24 mouse cellular contexts compared by ENCODE assay signal in genomic region chr4:5486786-5487185, GRCm38 (mm10).
DNase-seq lines count a peak whose midpoint lies in the region; ATAC-seq and TF ChIP-seq lines count a peak whose summit lies in the region.
"Had no signal": no experiment of that assay in that cellular context is flagged by ENCODE, and none has a peak within 500 bp of the region (broad histone marks: within the 10 kb centered on the region; RNA-seq: fewer than 3 reads in every experiment).

No protein-coding gene starts in this region.

- no peak overlapping the region for H3K27ac ChIP-seq in lung, embryonic 16.5 days (ENCODE audit: low read length)
- H3K27ac ChIP-seq in lung, postnatal 0 days (ENCODE audit: low read length), result no peak overlapping the region
- H3K27ac ChIP-seq: forebrain, embryonic 10.5 days; forebrain, embryonic 13.5 days; gastrocnemius, adult 2 months; heart, adult 2 months; heart, embryonic 10.5 days; hindbrain, embryonic 12.5 days; hindbrain, embryonic 15.5 days had no signal

- 26% methylated on average over 2 of the region's 2 CpGs for WGBS in lung, embryonic 16.5 days
- 34% methylated on average over 2 of the region's 2 CpGs for WGBS in lung, postnatal 0 days

- H3K4me1 ChIP-seq in lung, embryonic 16.5 days (replicated peaks; ENCODE audit: control insufficient read depth, insufficient read depth, low read length), result no peaks in the 10 kb centered on the region
- no peaks in the 10 kb centered on the region for H3K4me1 ChIP-seq in lung, postnatal 0 days (ENCODE audit: insufficient read depth, low read depth, low read length)
- H3K4me1 ChIP-seq: forebrain, embryonic 10.5 days; forebrain, embryonic 13.5 days; heart, embryonic 10.5 days; hindbrain, embryonic 12.5 days; hindbrain, embryonic 15.5 days had no signal

- H3K27me3 ChIP-seq in lung, embryonic 16.5 days (ENCODE audit: control insufficient read depth, insufficient read depth, low read depth, low read length), result no peaks in the 10 kb centered on the region
- no peaks in the 10 kb centered on the region for H3K27me3 ChIP-seq in lung, postnatal 0 days (replicated peaks; ENCODE audit: insufficient read depth, low read length)
- H3K27me3 ChIP-seq: forebrain, embryonic 13.5 days; hindbrain, embryonic 12.5 days; hindbrain, embryonic 15.5 days had no signal

- no peak for TF ChIP-seq CTCF in lung, postnatal 0 days (IDR thresholded peaks at IDR 0.05)

- no peaks in the 10 kb centered on the region for H3K36me3 ChIP-seq in lung, embryonic 16.5 days (ENCODE audit: control insufficient read depth, insufficient read depth, low read length)
- no peaks in the 10 kb centered on the region for H3K36me3 ChIP-seq in lung, postnatal 0 days (ENCODE audit: insufficient read depth, low read length)
- H3K36me3 ChIP-seq: forebrain, embryonic 10.5 days; heart, embryonic 10.5 days; hindbrain, embryonic 12.5 days; hindbrain, embryonic 15.5 days had no signal

- peak; percentile 88 for ATAC-seq in lung, embryonic 16.5 days (ENCODE audit: low read depth)
- peak; percentile 64 for ATAC-seq in lung, postnatal 0 days
- ATAC-seq: CD4-positive, CD25-positive, alpha-beta regulatory T cell, adult 4 months; forebrain, embryonic 13.5 days; forebrain, embryonic 16.5 days had no signal

- H3K9me3 ChIP-seq in lung, embryonic 16.5 days (ENCODE audit: control insufficient read depth, low read length), result no peaks in the 10 kb centered on the region
- H3K9me3 ChIP-seq in lung, postnatal 0 days (ENCODE audit: low read length), result no peaks in the 10 kb centered on the region
- H3K9me3 ChIP-seq: forebrain, embryonic 10.5 days; forebrain, embryonic 13.5 days; heart, embryonic 10.5 days; hindbrain, embryonic 12.5 days; hindbrain, embryonic 15.5 days had no signal

- H3K4me2 ChIP-seq in lung, embryonic 16.5 days (ENCODE audit: low read depth, low read length), result no peak overlapping the region
- H3K4me2 ChIP-seq in lung, postnatal 0 days (replicated peaks; ENCODE audit: low read depth, low read length), result no peak overlapping the region
- H3K4me2 ChIP-seq: forebrain, embryonic 13.5 days; hindbrain, embryonic 12.5 days; hindbrain, embryonic 15.5 days had no signal

- H3K9ac ChIP-seq in lung, embryonic 16.5 days (ENCODE audit: low read length), result no peak overlapping the region
- no peak overlapping the region for H3K9ac ChIP-seq in lung, postnatal 0 days (replicated peaks; ENCODE audit: low read depth)
- H3K9ac ChIP-seq: forebrain, embryonic 13.5 days; hindbrain, embryonic 12.5 days; hindbrain, embryonic 15.5 days had no signal

- DNase-seq in kidney, postnatal 14 days, result peak; percentile 2
- DNase-seq in kidney, postnatal 36 days, result no peak
- DNase-seq in lung, postnatal 0 days (ENCODE audit: low spot score), result peak; percentile 28
- peak; percentile 3 for DNase-seq in lung, postnatal 25 days (ENCODE audit: low spot score)
- DNase-seq in right cerebral cortex, postnatal 36 days (ENCODE audit: low spot score in 2 of 2), result no peak
- DNase-seq in layer of hippocampus, adult 18-20 months (ENCODE audit: low spot score in 2 of 2), result no peak
- DNase-seq: adrenal gland, adult 2 months; adrenal gland, postnatal 14 days; cerebellum, adult 11 months; cerebellum, adult 2 months; cerebellum, adult 9-11 months; cerebellum, postnatal 25 days; embryo, embryonic 11 days; gastrocnemius, adult 2 months; gastrocnemius, postnatal 14 days; heart, adult 2 months had no signal

- no peak overlapping the region for H3K4me3 ChIP-seq in lung, embryonic 16.5 days (ENCODE audit: low read length)
- H3K4me3 ChIP-seq in lung, postnatal 0 days (ENCODE audit: low read depth, low read length), result no peak overlapping the region
- H3K4me3 ChIP-seq: forebrain, embryonic 10.5 days; forebrain, embryonic 13.5 days; gastrocnemius, adult 2 months; heart, adult 2 months; heart, embryonic 10.5 days; hindbrain, embryonic 12.5 days; hindbrain, embryonic 15.5 days had no signal

- peak; percentile 50 for TF ChIP-seq EP300 in lung, postnatal 0 days (IDR thresholded peaks at IDR 0.05)

Comparison
In these comparisons a context has a peak if more than half of its experiments do, and no peak if none do; other contexts are left out.
1. DNase-seq: peak in kidney, postnatal 14 days (single experiment), lung, postnatal 0 days (single experiment) and lung, postnatal 25 days (single experiment); none in kidney, postnatal 36 days (0 of 2), right cerebral cortex, postnatal 36 days (0 of 2) and layer of hippocampus, adult 18-20 months (0 of 2).